Mouse (Mus musculus): ENCODE results near the gene Olfr450.

GRCm38 (mm10) chr6:42777066-42777465 is 34.7 kb upstream of the Olfr450 start:
- TF ChIP-seq CTCF (IDR thresholded peaks at IDR 0.05; ENCODE audit: extremely low read depth, insufficient read depth, insufficient read length, insufficient replicate concordance) (no peak), POLR2A (IDR thresholded peaks at IDR 0.05; ENCODE audit: low read depth, low read length) (no peak)
